13 mouse cellular contexts compared by ENCODE assay signal in genomic region chr7:19769001-19769400, GRCm38 (mm10). TPM values are rescaled to one million over a fixed set of nuclear protein-coding genes. Genes with fewer than 3 reads are reported as not detected.
DNase-seq lines count a peak whose midpoint lies in the region; ATAC-seq lines count a peak whose summit lies in the region.
"Had no signal": no experiment of that assay in that cellular context is flagged by ENCODE, and none has a peak within 500 bp of the region (broad histone marks: within the 10 kb centered on the region; RNA-seq: fewer than 3 reads in every experiment).

No protein-coding gene starts in this region.

- peaks cover 24% of the 10 kb centered on the region for H3K36me3 ChIP-seq in heart, embryonic 10.5 days
- no peaks in the 10 kb centered on the region for H3K36me3 ChIP-seq in midbrain, embryonic 15.5 days (replicated peaks)
- no peaks in the 10 kb centered on the region for H3K36me3 ChIP-seq in midbrain, embryonic 13.5 days
- H3K36me3 ChIP-seq in stomach, embryonic 15.5 days: peaks cover 10% of the 10 kb centered on the region; the same call in 1 of the 2 replicates
- H3K36me3 ChIP-seq: liver, embryonic 12.5 days had no signal

- no peak for DNase-seq in heart, embryonic 10.5 days (ENCODE audit: low spot score)
- no peak for DNase-seq in heart, adult 8-10 months (ENCODE audit: low spot score)
- peak; percentile 58 for DNase-seq in kidney, postnatal 14 days
- no peak for DNase-seq in gastrocnemius, postnatal 4 days (ENCODE audit: low spot score in 2 of 2)
- DNase-seq: retina, postnatal 1 day had no signal

- no peak overlapping the region for H3K4me2 ChIP-seq in midbrain, embryonic 15.5 days
- no peak overlapping the region for H3K4me2 ChIP-seq in midbrain, embryonic 13.5 days (replicated peaks)
- H3K4me2 ChIP-seq in stomach, embryonic 15.5 days: peak overlapping the region; percentile 89

- no peak overlapping the region for H3K9ac ChIP-seq in midbrain, embryonic 15.5 days
- no peak overlapping the region for H3K9ac ChIP-seq in midbrain, embryonic 13.5 days (replicated peaks)
- no peak overlapping the region for H3K9ac ChIP-seq in stomach, embryonic 15.5 days

- WGBS in heart, embryonic 10.5 days: 11% methylated on average over 4 of the region's 4 CpGs
- 26% methylated on average over 4 of the region's 4 CpGs for WGBS in midbrain, embryonic 15.5 days
- WGBS in midbrain, embryonic 13.5 days: 11% methylated on average over 4 of the region's 4 CpGs
- 17% methylated on average over 4 of the region's 4 CpGs for WGBS in stomach, embryonic 15.5 days

- peak overlapping the region; percentile 74 for H3K4me3 ChIP-seq in heart, embryonic 10.5 days
- H3K4me3 ChIP-seq in midbrain, embryonic 15.5 days: no peak overlapping the region
- H3K4me3 ChIP-seq in midbrain, embryonic 13.5 days (replicated peaks): no peak overlapping the region
- peak overlapping the region; percentile 49 for H3K4me3 ChIP-seq in stomach, embryonic 15.5 days (replicated peaks)

- ATAC-seq in midbrain, embryonic 15.5 days (replicated peaks): 0 out of 2 replicates have a peak, but pooled peaks have one; percentile 24
- no peak for ATAC-seq in midbrain, embryonic 13.5 days
- peak; percentile 48 for ATAC-seq in stomach, embryonic 15.5 days (ENCODE audit: insufficient read depth, low FRiP score, low read depth)
- ATAC-seq in frontal cortex, adult (ENCODE audit: low TSS enrichment): no peak
- ATAC-seq: liver, embryonic 12.5 days had no signal

- H3K27ac ChIP-seq in heart, embryonic 10.5 days: peak overlapping the region; percentile 93
- no peak overlapping the region for H3K27ac ChIP-seq in midbrain, embryonic 15.5 days
- no peak overlapping the region for H3K27ac ChIP-seq in midbrain, embryonic 13.5 days
- peak overlapping the region; percentile 41; the same call in 1 of the 2 replicates for H3K27ac ChIP-seq in stomach, embryonic 15.5 days
- H3K27ac ChIP-seq: liver, embryonic 12.5 days had no signal

- H3K9me3 ChIP-seq in heart, embryonic 10.5 days: no peaks in the 10 kb centered on the region
- no peaks in the 10 kb centered on the region for H3K9me3 ChIP-seq in midbrain, embryonic 15.5 days
- H3K9me3 ChIP-seq in midbrain, embryonic 13.5 days: no peaks in the 10 kb centered on the region
- no peaks in the 10 kb centered on the region for H3K9me3 ChIP-seq in stomach, embryonic 15.5 days
- H3K9me3 ChIP-seq: liver, embryonic 12.5 days had no signal

- peaks cover 8% of the 10 kb centered on the region; the same call in 1 of the 2 replicates for H3K27me3 ChIP-seq in heart, embryonic 10.5 days (ENCODE audit: insufficient read depth, poor library complexity, severe bottlenecking)
- peaks cover 41% of the 10 kb centered on the region for H3K27me3 ChIP-seq in midbrain, embryonic 15.5 days (replicated peaks)
- peaks cover 44% of the 10 kb centered on the region for H3K27me3 ChIP-seq in midbrain, embryonic 13.5 days
- H3K27me3 ChIP-seq in stomach, embryonic 15.5 days (replicated peaks): no peaks in the 10 kb centered on the region

- peaks cover 51% of the 10 kb centered on the region for H3K4me1 ChIP-seq in heart, embryonic 10.5 days
- H3K4me1 ChIP-seq in midbrain, embryonic 15.5 days: peaks cover 15% of the 10 kb centered on the region
- H3K4me1 ChIP-seq in midbrain, embryonic 13.5 days (replicated peaks): peaks cover 21% of the 10 kb centered on the region
- peaks cover 30% of the 10 kb centered on the region for H3K4me1 ChIP-seq in stomach, embryonic 15.5 days

RNA-seq across cellular contexts. Expression of gene Bcam, which starts 1.8 kb away (rescaled TPM):
- 140 and 193 TPM in 2 replicates for polyA plus RNA-seq in heart, embryonic 10.5 days (2016; fragmentation: Nextera tagmentation; extraction: Ambion mirVana)
- 100 to 1,000 TPM; 185 to 199 (median 197) TPM for total RNA-seq in heart, adult 8-10 months (2022)
- 12.4 and 13.8 TPM in 2 replicates for polyA plus RNA-seq in midbrain, embryonic 15.5 days (2015; fragmentation: Nextera tagmentation; extraction: Ambion mirVana)
- 5.2 and 6.4 TPM in 2 replicates for polyA plus RNA-seq in midbrain, embryonic 13.5 days (2015; fragmentation: Nextera tagmentation; extraction: Ambion mirVana)
- polyA plus RNA-seq in stomach, embryonic 15.5 days (2015; fragmentation: Nextera tagmentation; extraction: Ambion mirVana): 129 and 151 TPM in 2 replicates
- 100 to 1,000 TPM; 119 to 144 TPM for total RNA-seq in gastrocnemius, postnatal 4 days (2021)

RNA-seq across cellular contexts. Expression of gene Nectin2, which starts 18.7 kb away (rescaled TPM):
- polyA plus RNA-seq in heart, embryonic 10.5 days (2016; fragmentation: Nextera tagmentation; extraction: Ambion mirVana): 130 and 138 TPM in 2 replicates
- total RNA-seq in heart, adult 8-10 months (2022): 10 to 100 TPM; 24.8 to 37.3 (median 34.9) TPM
- 56.3 and 60.8 TPM in 2 replicates for polyA plus RNA-seq in midbrain, embryonic 15.5 days (2015; fragmentation: Nextera tagmentation; extraction: Ambion mirVana)
- 40.6 and 48.0 TPM in 2 replicates for polyA plus RNA-seq in midbrain, embryonic 13.5 days (2015; fragmentation: Nextera tagmentation; extraction: Ambion mirVana)
- polyA plus RNA-seq in stomach, embryonic 15.5 days (2015; fragmentation: Nextera tagmentation; extraction: Ambion mirVana): 129 and 136 TPM in 2 replicates
- 10 to 100 TPM; 21.1 to 23.2 TPM for total RNA-seq in gastrocnemius, postnatal 4 days (2021)

RNA-seq across cellular contexts. Expression of gene Cblc, which starts 27.6 kb away (rescaled TPM):
- polyA plus RNA-seq in heart, embryonic 10.5 days (2016; fragmentation: Nextera tagmentation; extraction: Ambion mirVana): 1.1 and 1.2 TPM in 2 replicates
- under 1 TPM in 2 of 4 experiments, not detected in 2; 0.37 to 0.76 TPM for total RNA-seq in heart, adult 8-10 months (2022)
- 0.40 and 0.57 TPM in 2 replicates for polyA plus RNA-seq in midbrain, embryonic 15.5 days (2015; fragmentation: Nextera tagmentation; extraction: Ambion mirVana)
- 0.32 TPM in 1 of 2 replicates, not detected in the other for polyA plus RNA-seq in midbrain, embryonic 13.5 days (2015; fragmentation: Nextera tagmentation; extraction: Ambion mirVana)
- 24.3 and 24.6 TPM in 2 replicates for polyA plus RNA-seq in stomach, embryonic 15.5 days (2015; fragmentation: Nextera tagmentation; extraction: Ambion mirVana)
- under 1 TPM; 0.76 to 0.96 TPM for total RNA-seq in gastrocnemius, postnatal 4 days (2021)
- total RNA-seq: gastrocnemius, adult 18-20 months; layer of hippocampus, adult 18-20 months had no signal
- polyA plus RNA-seq: testis, adult 2 months had no signal

RNA-seq across cellular contexts. Expression of gene Bcl3, which starts 53.6 kb away (rescaled TPM):
- polyA plus RNA-seq in heart, embryonic 10.5 days (2016; fragmentation: Nextera tagmentation; extraction: Ambion mirVana): 1.3 and 2.7 TPM in 2 replicates
- 1 to 10 TPM; 2.1 to 4.4 (median 3.5) TPM for total RNA-seq in heart, adult 8-10 months (2022)
- polyA plus RNA-seq in midbrain, embryonic 15.5 days (2015; fragmentation: Nextera tagmentation; extraction: Ambion mirVana): 0.89 and 1.7 TPM in 2 replicates
- polyA plus RNA-seq in midbrain, embryonic 13.5 days (2015; fragmentation: Nextera tagmentation; extraction: Ambion mirVana): 0.27 and 0.88 TPM in 2 replicates
- 8.9 and 10.4 TPM in 2 replicates for polyA plus RNA-seq in stomach, embryonic 15.5 days (2015; fragmentation: Nextera tagmentation; extraction: Ambion mirVana)
- 1 to 10 TPM; 5.1 to 5.7 TPM for total RNA-seq in gastrocnemius, postnatal 4 days (2021)

RNA-seq across cellular contexts. Expression of gene Tomm40, which starts 53.8 kb away (rescaled TPM):
- 237 and 260 TPM in 2 replicates for polyA plus RNA-seq in heart, embryonic 10.5 days (2016; fragmentation: Nextera tagmentation; extraction: Ambion mirVana)
- 100 to 1,000 TPM in 1 of 4 experiments, 10 to 100 TPM in 3; 94.0 to 101 (median 99.2) TPM for total RNA-seq in heart, adult 8-10 months (2022)
- polyA plus RNA-seq in midbrain, embryonic 15.5 days (2015; fragmentation: Nextera tagmentation; extraction: Ambion mirVana): 139 and 156 TPM in 2 replicates
- 105 and 125 TPM in 2 replicates for polyA plus RNA-seq in midbrain, embryonic 13.5 days (2015; fragmentation: Nextera tagmentation; extraction: Ambion mirVana)
- polyA plus RNA-seq in stomach, embryonic 15.5 days (2015; fragmentation: Nextera tagmentation; extraction: Ambion mirVana): 161 and 181 TPM in 2 replicates
- total RNA-seq in gastrocnemius, postnatal 4 days (2021): 10 to 100 TPM; 68.4 to 72.0 TPM

Comparison
In these comparisons a context has a peak if more than half of its experiments do, and no peak if none do; other contexts are left out.
1. ATAC-seq: peak in midbrain, embryonic 15.5 days (single experiment) and stomach, embryonic 15.5 days (single experiment); none in midbrain, embryonic 13.5 days (single experiment) and frontal cortex, adult (single experiment).
2. H3K27ac ChIP-seq: peak in heart, embryonic 10.5 days (single experiment) and stomach, embryonic 15.5 days (single experiment); none in midbrain, embryonic 15.5 days (single experiment) and midbrain, embryonic 13.5 days (single experiment).
3. H3K4me3 ChIP-seq: peak in heart, embryonic 10.5 days (single experiment) and stomach, embryonic 15.5 days (single experiment); none in midbrain, embryonic 15.5 days (single experiment) and midbrain, embryonic 13.5 days (single experiment).
4. RNA of gene Cblc, which starts 27.6 kb away (polyA plus RNA-seq): 24.3 to 24.6 TPM in stomach, embryonic 15.5 days; 1.1 to 1.2 TPM in heart, embryonic 10.5 days, 0.40 to 0.57 TPM in midbrain, embryonic 15.5 days and 0.32 TPM in midbrain, embryonic 13.5 days; every median in the first group is over 10 times any median in the second.